Comparison of ENCODE assay signal across 22 mouse cellular contexts in genomic region chr11:63413621-63414020, GRCm38 (mm10).
DNase-seq lines count a peak whose midpoint lies in the region; ATAC-seq and TF ChIP-seq lines count a peak whose summit lies in the region.
"Had no signal": no experiment of that assay in that cellular context is flagged by ENCODE, and none has a peak within 500 bp of the region (broad histone marks: within the 10 kb centered on the region; RNA-seq: fewer than 3 reads in every experiment).

No protein-coding gene starts in this region.

- H3K4me3 ChIP-seq in heart, embryonic 10.5 days, result no peak overlapping the region
- H3K4me3 ChIP-seq in heart, adult 2 months, result no peak overlapping the region
- H3K4me3 ChIP-seq in midbrain, embryonic 11.5 days (ENCODE audit: low read depth, low read length), result no peak overlapping the region
- H3K4me3 ChIP-seq in midbrain, embryonic 14.5 days (replicated peaks; ENCODE audit: low read depth, low read length), result no peak overlapping the region

- no peaks in the 10 kb centered on the region for H3K36me3 ChIP-seq in heart, embryonic 10.5 days
- H3K36me3 ChIP-seq in heart, adult 2 months (ENCODE audit: control insufficient read depth, insufficient read depth, low read length), result no peaks in the 10 kb centered on the region
- H3K36me3 ChIP-seq in midbrain, embryonic 11.5 days (ENCODE audit: control insufficient read depth, insufficient read depth, low read length), result no peaks in the 10 kb centered on the region
- no peaks in the 10 kb centered on the region for H3K36me3 ChIP-seq in midbrain, embryonic 14.5 days (ENCODE audit: control insufficient read depth, insufficient read depth, low read length)
- H3K36me3 ChIP-seq: embryonic facial prominence, embryonic 12.5 days; embryonic facial prominence, embryonic 15.5 days; forebrain, embryonic 12.5 days; hindbrain, embryonic 15.5 days had no signal

- H3K9me3 ChIP-seq in heart, embryonic 10.5 days, result no peaks in the 10 kb centered on the region
- H3K9me3 ChIP-seq in midbrain, embryonic 11.5 days (ENCODE audit: control insufficient read depth, low read length), result no peaks in the 10 kb centered on the region
- H3K9me3 ChIP-seq in midbrain, embryonic 14.5 days (ENCODE audit: control insufficient read depth, low read length), result no peaks in the 10 kb centered on the region
- H3K9me3 ChIP-seq: embryonic facial prominence, embryonic 12.5 days; embryonic facial prominence, embryonic 15.5 days; forebrain, embryonic 12.5 days; hindbrain, embryonic 15.5 days had no signal

- H3K9ac ChIP-seq in heart, adult 2 months (ENCODE audit: low read depth, low read length), result no peak overlapping the region
- no peak overlapping the region for H3K9ac ChIP-seq in midbrain, embryonic 11.5 days (ENCODE audit: low read length)
- H3K9ac ChIP-seq in midbrain, embryonic 14.5 days (replicated peaks; ENCODE audit: low read length), result no peak overlapping the region
- H3K9ac ChIP-seq: embryonic facial prominence, embryonic 12.5 days; embryonic facial prominence, embryonic 15.5 days; forebrain, embryonic 12.5 days; hindbrain, embryonic 15.5 days had no signal

- WGBS in heart, embryonic 10.5 days, result 63% methylated on average over 4 of the region's 4 CpGs
- WGBS in heart, adult 2 months, result 88% methylated on average over 4 of the region's 4 CpGs
- 37% methylated on average over 4 of the region's 4 CpGs for WGBS in midbrain, embryonic 11.5 days
- WGBS in midbrain, embryonic 14.5 days, result 29% methylated on average over 4 of the region's 4 CpGs

- peak; percentile 45 for DNase-seq in heart, embryonic 10.5 days (ENCODE audit: low spot score)
- no peak for DNase-seq in heart, adult 2 months
- DNase-seq in midbrain, embryonic 11.5 days (ENCODE audit: low spot score, missing footprints), result no peak
- DNase-seq in midbrain, embryonic 14.5 days, result no peak
- peak; percentile 80 for DNase-seq in R1 (ENCODE audit: low read depth, low spot score)
- DNase-seq in lung, postnatal 14 days, result no peak
- DNase-seq: adrenal gland, adult 2 months; adrenal gland, postnatal 14 days; cerebellum, adult 11 months; cerebellum, adult 2 months; cerebellum, adult 9-11 months; cerebellum, postnatal 25 days; gastrocnemius, adult 2 months; gastrocnemius, postnatal 14 days; heart, postnatal 36 days had no signal

- ATAC-seq in midbrain, embryonic 11.5 days (ENCODE audit: low FRiP score), result no peak
- no peak for ATAC-seq in midbrain, embryonic 14.5 days (ENCODE audit: low FRiP score, low TSS enrichment)
- ATAC-seq: CD4-positive, CD25-positive, alpha-beta regulatory T cell, adult 4 months; forebrain, embryonic 16.5 days; intestine, postnatal 0 days had no signal

- no peak for TF ChIP-seq EP300 in heart, adult 2 months (IDR thresholded peaks at IDR 0.05; ENCODE audit: insufficient read depth, low read depth, low read length)

- TF ChIP-seq CTCF in heart, adult 2 months (IDR thresholded peaks at IDR 0.05), result no peak

- intact Hi-C loops in heart, adult 2 months (cut with DNase I), result no loop called here

- H3K79me2 ChIP-seq in heart, adult 2 months (replicated peaks; ENCODE audit: control insufficient read depth, insufficient read depth, low read length), result no peaks in the 10 kb centered on the region

- no peak for TF ChIP-seq POLR2A in heart, adult 2 months (IDR thresholded peaks at IDR 0.05; ENCODE audit: insufficient read depth, low read depth, low read length)

- peaks cover 12% of the 10 kb centered on the region; the same call in 1 of the 2 replicates for H3K4me1 ChIP-seq in heart, embryonic 10.5 days
- H3K4me1 ChIP-seq in heart, adult 2 months (ENCODE audit: control insufficient read depth, insufficient read depth, low read length), result no peaks in the 10 kb centered on the region
- H3K4me1 ChIP-seq in midbrain, embryonic 11.5 days (ENCODE audit: control insufficient read depth, insufficient read depth, low read length), result peaks cover 24% of the 10 kb centered on the region
- H3K4me1 ChIP-seq in midbrain, embryonic 14.5 days (ENCODE audit: control insufficient read depth, insufficient read depth, low read length), result peaks cover 6% of the 10 kb centered on the region

- H3K4me2 ChIP-seq in midbrain, embryonic 11.5 days, result no peak overlapping the region
- H3K4me2 ChIP-seq in midbrain, embryonic 14.5 days (ENCODE audit: low read length), result no peak overlapping the region

- H3K27me3 ChIP-seq in heart, embryonic 10.5 days (ENCODE audit: insufficient read depth, poor library complexity, severe bottlenecking), result peaks cover 9% of the 10 kb centered on the region; the same call in 1 of the 2 replicates
- H3K27me3 ChIP-seq in heart, adult 2 months (ENCODE audit: control insufficient read depth, insufficient read depth, low read length), result no peaks in the 10 kb centered on the region
- H3K27me3 ChIP-seq in midbrain, embryonic 11.5 days (ENCODE audit: control insufficient read depth, insufficient read depth, low read length), result no peaks in the 10 kb centered on the region
- peaks cover 7% of the 10 kb centered on the region; the same call in 1 of the 2 replicates for H3K27me3 ChIP-seq in midbrain, embryonic 14.5 days (ENCODE audit: control insufficient read depth, insufficient read depth, low read length)
- H3K27me3 ChIP-seq: embryonic facial prominence, embryonic 15.5 days had no signal

- no peak overlapping the region for H3K27ac ChIP-seq in heart, embryonic 10.5 days
- H3K27ac ChIP-seq in heart, adult 2 months, result no peak overlapping the region
- peak overlapping the region; percentile 79; the same call in 1 of the 2 replicates for H3K27ac ChIP-seq in midbrain, embryonic 11.5 days (ENCODE audit: low read depth, low read length)
- H3K27ac ChIP-seq in midbrain, embryonic 14.5 days (replicated peaks; ENCODE audit: low read depth, low read length), result no peak overlapping the region
- H3K27ac ChIP-seq: embryonic facial prominence, embryonic 12.5 days; embryonic facial prominence, embryonic 15.5 days; forebrain, embryonic 12.5 days; gastrocnemius, adult 2 months; hindbrain, embryonic 15.5 days had no signal

Comparison
In these comparisons a context has a peak if more than half of its experiments do, and no peak if none do; other contexts are left out.
1. DNase-seq: peak in heart, embryonic 10.5 days (single experiment) and R1 (single experiment); none in heart, adult 2 months (0 of 2), midbrain, embryonic 11.5 days (single experiment), midbrain, embryonic 14.5 days (single experiment) and lung, postnatal 14 days (single experiment).